Mouse (Mus musculus): ENCODE results near the gene Prps1. TPM values are rescaled to one million over a fixed set of nuclear protein-coding genes. Genes with fewer than 3 reads are reported as not detected.
"Not testable (repeated sequence)": the region's sequence is repeated elsewhere in the genome, so short reads cannot be mapped to it uniquely, and the experiment has no call there.

Prps1 gene
- total RNA-seq, 2 experiments from 2014 or later, result 20.7 to 25.6 TPM

GRCm38 (mm10) chrX:140501401-140502301 lies 45.2 kb downstream of the Prps1 start:
- DNase-seq, result no peak

- DNase-seq, result peak; percentile 46 to 73
Measured at GRCm38 (mm10) chrX:140503905-140504304, 47.5 kb downstream of the Prps1 start.

- DNase-seq, result peak; percentile 57 to 69
Measured at GRCm38 (mm10) chrX:140505497-140506238, 49.3 kb downstream of the Prps1 start.

- DNase-seq, result no peak
Measured at GRCm38 (mm10) chrX:140506436-140507180, 50.2 kb downstream of the Prps1 start.

- no peak for DNase-seq
Measured at GRCm38 (mm10) chrX:140507377-140507776, 51.0 kb downstream of the Prps1 start.

GRCm38 (mm10) chrX:140508791-140509190 lies 52.4 kb downstream of the Prps1 start:
- DNase-seq, result not testable (repeated sequence)

GRCm38 (mm10) chrX:140509817-140510216 lies 53.4 kb downstream of the Prps1 start:
- no peak for DNase-seq

GRCm38 (mm10) chrX:140510696-140511429 lies 54.5 kb downstream of the Prps1 start:
- DNase-seq, result peak; percentile 82 to 88

GRCm38 (mm10) chrX:140511687-140512651 lies 55.6 kb downstream of the Prps1 start:
- no peak for DNase-seq

- peak; percentile 24 to 43 for DNase-seq
Measured at GRCm38 (mm10) chrX:140513379-140513778, 57.0 kb downstream of the Prps1 start.

GRCm38 (mm10) chrX:140518351-140518750 lies 61.9 kb downstream of the Prps1 start:
- DNase-seq, result no peak

- DNase-seq, result peak; percentile 90 to 92
Measured at GRCm38 (mm10) chrX:140520146-140521102, 64.0 kb downstream of the Prps1 start.

GRCm38 (mm10) chrX:140522071-140522765 lies 65.8 kb downstream of the Prps1 start:
- peak in 1 of 2 experiments; percentile 17 for DNase-seq

GRCm38 (mm10) chrX:140524231-140524630 lies 67.8 kb downstream of the Prps1 start:
- no peak for DNase-seq

Measured in adrenal gland, postnatal 36 days (tissue).